Mouse (Mus musculus) forebrain, embryonic 16.5 days (tissue): Measurements from ENCODE around the gene Hspb9. TPM values are rescaled to one million over a fixed set of nuclear protein-coding genes. Genes with fewer than 3 reads are reported as not detected.
A peak's percentile ranks its signal among the peaks of the same experiment; 100 is the strongest.

Source experiments
- ATAC-seq: fragments of 200-750 bp; cut with Nextera tagmentation; 2 replicates; pipeline ENCODE4 v1.8.0; 2017; ENCODE audit warnings: mild to moderate bottlenecking, moderate library complexity
- H3K27ac ChIP-seq: fragments of 300-500 bp; sonication (generic); 2 replicates; pipeline ENCODE4 v1.5.1; 2014; ENCODE audit warnings: low read length, control low read depth
- H3K27me3 ChIP-seq: fragments of 300-500 bp; sonication (generic); replicated peaks from 2 replicates; pipeline ENCODE4 v1.6.1; 2014; ENCODE audit warnings: low read length; ENCODE audit not compliant: control insufficient read depth, insufficient read depth
- H3K36me3 ChIP-seq: fragments of 300-500 bp; sonication (generic); 2 replicates; pipeline ENCODE4 v1.6.1; 2014; ENCODE audit not compliant: control insufficient read depth, insufficient read depth
- H3K4me1 ChIP-seq: fragments of 300-500 bp; sonication (generic); replicated peaks from 2 replicates; pipeline ENCODE4 v1.6.1; 2014; ENCODE audit warnings: low read length; ENCODE audit not compliant: control insufficient read depth, insufficient read depth
- H3K4me2 ChIP-seq: fragments of 300-500 bp; sonication (generic); 2 replicates; pipeline ENCODE4 v1.6.1; 2014; ENCODE audit warnings: mild to moderate bottlenecking, low read length, control low read depth
- H3K4me3 ChIP-seq: fragments of 300-500 bp; sonication (generic); replicated peaks from 2 replicates; pipeline ENCODE4 v1.5.1; 2014; ENCODE audit warnings: mild to moderate bottlenecking, low read length, control low read depth
- H3K9ac ChIP-seq: fragments of 300-500 bp; sonication (generic); replicated peaks from 2 replicates; pipeline ENCODE4 v1.6.1; 2014; ENCODE audit warnings: low read depth, low read length, control low read depth
- H3K9me3 ChIP-seq: fragments of 300-500 bp; sonication (generic); 2 replicates; pipeline ENCODE4 v1.6.1; 2016; ENCODE audit warnings: low read length; ENCODE audit not compliant: control insufficient read depth
- WGBS: fragments of 180-500 bp; shearing (Covaris S2); extraction: QIAGEN DNeasy Blood & Tissue Kit; methylation state at CpG from one replicate; pipeline ENCODE4 v1.1.7; 2014; 5-methylcytosine and 5-hydroxymethylcytosine counted together
- polyA plus RNA-seq: library from polyadenylated mRNA; unstranded; fragments of >200 nt; fragmentation: Nextera tagmentation; extraction: Ambion mirVana; gene quantifications from 2 replicates; pipeline ENCODE4 v1.2.1, GENCODE M21; 2015

Hspb9 gene
- polyA plus RNA-seq, 1 experiment from 2014 or later = not detected

- Histone ChIP-seq H3K36me3 (peaks cover 10% of the 10 kb centered on the region; the same call in 1 of the 2 replicates), H3K4me3 (peak within 1 kb of the TSS; percentile 55), H3K27me3 (no peaks in the 10 kb centered on the region), H3K4me1 (peaks cover 19% of the 10 kb centered on the region), H3K9me3 (no peaks in the 10 kb centered on the region), H3K9ac (peak within 1 kb of the TSS; percentile 66), H3K27ac (no peak within 1 kb of the TSS), H3K4me2 (peak within 1 kb of the TSS; percentile 65)
- WGBS = 1% methylated on average over 47 of the region's 48 CpGs
- peak; percentile 96 for ATAC-seq
Measured at GRCm38 (mm10) chr11:100711783-100712615, 1.7 kb upstream of the Hspb9 start, which contains the start of gene Kat2a. Kat2a (minus strand) TSS chr11:100712465.

- Histone ChIP-seq H3K9ac (no peak overlapping the region), H3K36me3 (peaks cover 18% of the 10 kb centered on the region), H3K4me1 (peaks cover 19% of the 10 kb centered on the region), H3K4me3 (no peak overlapping the region), H3K9me3 (no peaks in the 10 kb centered on the region), H3K27me3 (no peaks in the 10 kb centered on the region), H3K27ac (no peak overlapping the region), H3K4me2 (no peak overlapping the region)
- ATAC-seq = no peak
- 55% methylated on average over 4 of the region's 4 CpGs for WGBS
Measured at GRCm38 (mm10) chr11:100713174-100713573, 476 bp upstream of the Hspb9 start.

DNA sequence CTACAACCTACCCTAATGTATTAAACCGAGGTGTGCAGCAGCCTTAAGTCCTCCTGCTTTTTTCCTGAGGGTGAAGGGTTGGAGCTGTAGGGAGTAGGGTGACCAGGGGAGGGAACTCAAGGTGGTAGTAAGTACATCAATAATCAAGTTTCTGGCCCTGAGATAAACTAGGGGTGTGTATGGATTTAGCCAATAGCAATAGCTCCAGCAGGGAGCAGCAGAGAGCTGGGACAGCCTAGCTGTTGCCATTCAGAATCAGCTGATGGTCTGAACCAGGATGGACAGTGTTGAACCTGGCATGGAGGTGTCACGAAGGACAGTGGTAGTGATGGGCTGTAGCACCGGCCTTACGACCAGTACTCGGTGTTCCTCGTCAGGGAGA lies 875 bp downstream of the Hspb9 start:
- H3K9ac ChIP-seq = no peak overlapping the region
- no peak for ATAC-seq

GRCm38 (mm10) chr11:100714948-100715347 lies 1.3 kb downstream of the Hspb9 start:
- Histone ChIP-seq H3K4me3 (no peak overlapping the region), H3K36me3 (peaks cover 22% of the 10 kb centered on the region), H3K4me2 (no peak overlapping the region), H3K27me3 (no peaks in the 10 kb centered on the region), H3K9me3 (no peaks in the 10 kb centered on the region), H3K9ac (no peak overlapping the region), H3K27ac (no peak overlapping the region), H3K4me1 (peaks cover 19% of the 10 kb centered on the region)
- 71% methylated on average over 6 of the region's 6 CpGs for WGBS
- no peak for ATAC-seq

More for the DNA sequence above, 875 bp downstream of the Hspb9 start:
- no peak overlapping the region for H3K4me3 ChIP-seq
- WGBS = 52% methylated on average over 6 of the region's 6 CpGs
- no peak overlapping the region for H3K27ac ChIP-seq
- H3K27me3 ChIP-seq = no peaks in the 10 kb centered on the region
- peaks cover 19% of the 10 kb centered on the region for H3K4me1 ChIP-seq
- peaks cover 22% of the 10 kb centered on the region for H3K36me3 ChIP-seq
- H3K4me2 ChIP-seq = no peak overlapping the region
- H3K9me3 ChIP-seq = no peaks in the 10 kb centered on the region

DNA sequence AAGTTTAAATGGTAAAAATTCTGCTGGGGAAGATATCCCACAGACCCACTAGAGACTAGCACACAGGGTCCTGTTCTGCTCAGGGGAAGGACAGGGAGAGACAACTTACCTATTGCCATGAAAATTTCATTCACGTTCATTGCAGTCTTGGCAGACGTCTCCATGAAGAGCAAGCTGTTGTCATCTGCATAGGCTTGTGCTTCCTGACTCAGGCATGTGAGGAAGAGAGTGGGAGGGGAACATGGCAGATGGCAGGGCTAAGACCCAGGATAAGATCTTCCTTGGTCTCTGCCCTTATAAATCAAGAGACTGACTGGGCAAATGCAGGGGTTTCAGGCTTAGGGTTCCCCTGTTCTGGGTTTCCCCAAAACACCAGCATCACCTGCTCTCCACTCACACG lies 3.0 kb downstream of the Hspb9 start:
- 83% methylated on average over 3 of the region's 3 CpGs for WGBS
- H3K4me1 ChIP-seq = peaks cover 11% of the 10 kb centered on the region
- H3K36me3 ChIP-seq = peaks cover 22% of the 10 kb centered on the region
- no peaks in the 10 kb centered on the region for H3K9me3 ChIP-seq
- no peak overlapping the region for H3K9ac ChIP-seq
- no peak overlapping the region for H3K4me2 ChIP-seq
- H3K4me3 ChIP-seq = no peak overlapping the region
- H3K27me3 ChIP-seq = no peaks in the 10 kb centered on the region
- ATAC-seq = no peak
- no peak overlapping the region for H3K27ac ChIP-seq

GRCm38 (mm10) chr11:100718462-100718861 lies 4.8 kb downstream of the Hspb9 start:
- no peak for ATAC-seq
- H3K36me3 ChIP-seq = peaks cover 22% of the 10 kb centered on the region
- H3K9me3 ChIP-seq = no peaks in the 10 kb centered on the region
- no peaks in the 10 kb centered on the region for H3K27me3 ChIP-seq
- H3K27ac ChIP-seq = no peak overlapping the region
- WGBS = 94% methylated on average over 7 of the region's 7 CpGs
- peaks cover 11% of the 10 kb centered on the region; the same call in 1 of the 2 replicates for H3K4me1 ChIP-seq
- H3K4me3 ChIP-seq = no peak overlapping the region
- H3K9ac ChIP-seq = no peak overlapping the region
- H3K4me2 ChIP-seq = no peak overlapping the region

- H3K36me3 ChIP-seq = peaks cover 22% of the 10 kb centered on the region
- WGBS = 94% methylated on average over 4 of the region's 4 CpGs
- ATAC-seq = no peak
Measured at GRCm38 (mm10) chr11:100718866-100719265, 5.2 kb downstream of the Hspb9 start.

DNA sequence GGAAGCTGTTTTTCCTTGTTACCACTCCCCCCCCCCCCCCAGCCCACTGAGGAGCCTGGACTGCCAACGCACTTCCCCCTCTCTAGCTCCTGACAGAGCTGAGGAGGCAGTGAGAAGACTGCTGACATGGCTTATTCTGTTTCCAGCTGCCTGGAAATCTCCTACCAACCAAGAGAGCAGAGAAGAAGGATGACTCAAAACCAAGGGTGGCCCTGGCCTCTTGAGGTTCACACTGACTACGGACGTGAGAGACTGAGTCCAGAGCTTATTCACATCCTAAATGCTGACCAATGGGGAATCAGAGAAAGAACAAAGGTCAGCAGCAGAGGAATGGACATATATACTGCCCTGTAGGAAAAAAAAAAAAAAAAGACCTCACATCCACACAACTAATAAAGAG lies 5.7 kb downstream of the Hspb9 start:
- Histone ChIP-seq H3K4me1 (peaks cover 6% of the 10 kb centered on the region; the same call in 1 of the 2 replicates), H3K36me3 (peaks cover 22% of the 10 kb centered on the region), H3K4me2 (no peak overlapping the region), H3K9ac (no peak overlapping the region), H3K27me3 (no peaks in the 10 kb centered on the region), H3K4me3 (no peak overlapping the region), H3K27ac (no peak overlapping the region), H3K9me3 (no peaks in the 10 kb centered on the region)
- no peak for ATAC-seq
- 82% methylated on average over 3 of the region's 3 CpGs for WGBS

More at GRCm38 (mm10) chr11:100718866-100719265, 5.2 kb downstream of the Hspb9 start:
- no peak overlapping the region for H3K4me2 ChIP-seq
- H3K27ac ChIP-seq = no peak overlapping the region
- H3K27me3 ChIP-seq = no peaks in the 10 kb centered on the region
- H3K4me1 ChIP-seq = peaks cover 7% of the 10 kb centered on the region; the same call in 1 of the 2 replicates
- H3K9ac ChIP-seq = no peak overlapping the region
- H3K4me3 ChIP-seq = no peak overlapping the region
- H3K9me3 ChIP-seq = no peaks in the 10 kb centered on the region

- Histone ChIP-seq H3K9ac (no peak overlapping the region), H3K4me3 (no peak overlapping the region), H3K27me3 (no peaks in the 10 kb centered on the region), H3K36me3 (peaks cover 22% of the 10 kb centered on the region), H3K4me1 (peaks cover 6% of the 10 kb centered on the region; the same call in 1 of the 2 replicates), H3K9me3 (no peaks in the 10 kb centered on the region), H3K4me2 (no peak overlapping the region), H3K27ac (no peak overlapping the region)
- no peak for ATAC-seq
- 84% methylated on average over 11 of the region's 11 CpGs for WGBS
Measured at GRCm38 (mm10) chr11:100719893-100720292, 6.2 kb downstream of the Hspb9 start.
